Mouse (Mus musculus): ENCODE measurements around the gene Syngap1.
"Not testable (repeated sequence)": the region's sequence is repeated elsewhere in the genome, so short reads cannot be mapped to it uniquely, and the experiment has no call there.

Syngap1 gene

DNA sequence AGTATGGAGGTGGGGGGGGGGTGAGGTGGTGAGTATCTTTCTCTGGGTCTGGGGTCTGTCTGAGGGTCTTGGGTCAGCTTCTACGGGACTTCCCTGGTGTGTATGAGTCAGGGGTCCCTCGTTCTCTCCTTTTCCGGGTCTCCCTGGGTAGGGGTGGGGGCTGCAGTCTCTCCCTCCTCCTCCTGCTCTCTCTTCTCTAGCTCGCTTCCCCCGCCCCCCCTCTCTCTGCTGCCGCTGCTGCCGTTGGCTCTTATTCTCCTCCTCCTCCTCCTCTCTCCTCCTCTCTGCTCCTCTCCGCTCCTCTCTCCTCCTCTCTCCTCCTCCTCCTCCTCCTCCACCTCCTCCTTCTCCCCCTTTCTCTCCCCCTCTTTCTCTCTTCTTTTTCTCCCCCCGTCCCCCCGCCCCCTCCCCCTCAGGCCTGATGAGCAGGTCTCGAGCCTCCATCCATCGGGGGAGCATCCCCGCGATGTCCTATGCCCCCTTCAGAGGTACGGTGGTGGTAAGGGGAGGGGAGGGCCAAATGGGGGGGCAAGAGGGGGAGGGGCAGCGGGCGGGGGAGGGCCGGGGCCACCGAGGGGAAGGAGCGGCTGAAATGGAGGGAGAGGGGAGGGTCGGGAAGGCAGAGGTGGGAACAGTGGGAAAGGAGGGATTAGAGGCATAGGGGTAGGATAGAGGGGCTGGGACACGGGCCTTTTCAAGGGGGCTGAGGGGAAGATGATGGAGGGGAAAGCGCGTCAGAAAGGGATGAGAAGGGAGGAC lies at the start of gene Syngap1:
TSS of gene Syngap1 (plus strand) at position 223 of the 759 bp plus-strand sequence.
- no peak for DNase-seq (ENCODE audit: low spot score in 2 of 2)

- peak; percentile 66 to 69 for DNase-seq (ENCODE audit: low spot score in 2 of 2)
Observed at GRCm38 (mm10) chr17:26892635-26893375, 48.2 kb upstream of the Syngap1 start.

DNA sequence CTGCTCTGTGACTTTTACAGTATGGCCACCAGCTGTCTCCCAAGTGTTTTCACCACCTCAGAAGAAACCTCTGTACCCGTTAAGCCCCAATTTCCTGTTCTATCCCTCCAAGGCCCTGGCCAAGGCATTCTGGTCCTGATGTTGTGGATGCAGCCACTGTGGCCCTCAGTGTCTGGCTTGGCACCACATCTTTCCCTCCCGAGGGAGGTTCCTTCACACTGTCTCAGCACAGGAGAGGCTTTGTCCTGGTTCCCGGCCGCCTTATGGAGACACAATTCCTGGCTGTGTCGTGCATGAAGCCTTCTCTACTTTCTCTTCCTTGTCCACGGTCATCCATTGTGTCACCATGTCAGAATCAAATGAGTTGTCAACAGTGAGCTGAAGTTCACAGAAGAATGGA lies 47.6 kb upstream of the Syngap1 start:
- DNase-seq (ENCODE audit: low spot score in 2 of 2) = no peak

- DNase-seq (ENCODE audit: low spot score in 2 of 2) = no peak
Observed at GRCm38 (mm10) chr17:26894342-26894741, 46.7 kb upstream of the Syngap1 start.

DNA sequence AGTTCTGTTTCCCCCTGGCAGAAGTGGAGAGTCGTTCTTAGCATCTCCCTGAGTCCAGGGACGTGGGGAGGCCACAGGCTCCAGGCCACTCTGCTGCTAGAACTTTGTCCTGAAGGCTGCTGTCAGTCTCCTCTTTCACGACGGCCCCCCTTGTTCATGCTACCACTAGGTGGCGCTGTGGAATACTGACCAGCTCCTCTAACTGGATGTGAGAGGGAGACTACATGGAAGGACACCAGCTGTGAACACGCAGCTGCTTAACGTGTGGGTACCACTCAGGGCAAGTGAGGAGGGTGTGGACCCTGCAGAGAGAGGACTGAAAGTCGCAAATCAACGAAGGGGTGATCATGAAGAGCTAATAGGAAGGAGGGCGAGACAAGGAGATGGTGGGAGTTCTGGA lies 45.5 kb upstream of the Syngap1 start:
- peak; percentile 48 to 66 for DNase-seq (ENCODE audit: low spot score in 2 of 2)

DNA sequence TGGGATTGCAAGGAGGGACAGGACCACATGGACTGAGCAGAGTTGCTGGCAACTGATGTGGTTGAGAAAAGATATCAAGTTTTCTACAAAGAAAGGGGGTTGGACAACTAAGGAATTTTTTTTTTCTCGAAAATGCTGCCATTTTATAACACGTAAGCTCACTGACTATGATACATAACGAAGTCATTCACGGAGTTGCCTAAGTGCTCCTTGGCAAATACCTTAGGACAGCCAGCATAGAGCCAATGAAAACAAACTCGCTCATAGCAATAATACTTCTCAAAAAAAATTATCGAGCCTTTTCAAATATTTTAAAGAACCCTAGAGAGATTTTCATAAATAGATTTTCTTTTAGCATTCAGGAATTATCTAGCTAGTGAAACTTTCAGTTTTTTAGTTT lies 40.1 kb upstream of the Syngap1 start:
- no peak for DNase-seq (ENCODE audit: low spot score in 2 of 2)

DNA sequence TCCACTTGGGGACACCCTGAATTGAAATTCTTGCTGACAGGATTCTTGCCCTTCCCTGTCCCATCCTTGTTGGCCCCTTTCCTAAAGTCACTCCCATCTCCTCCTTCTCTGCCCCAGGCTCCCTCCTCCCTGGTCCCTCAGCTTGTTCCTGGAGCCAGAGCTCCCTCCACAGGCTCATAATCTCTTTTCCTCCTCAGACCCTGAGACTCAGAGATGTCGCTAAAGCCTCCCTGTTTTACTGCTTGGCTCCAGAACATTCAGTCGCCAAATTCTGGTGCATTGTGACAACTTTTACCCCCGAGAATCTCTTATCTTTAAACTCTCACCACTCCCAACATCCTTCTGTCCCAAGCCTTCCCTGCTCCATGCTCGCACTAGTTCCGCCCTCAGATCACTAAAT lies 36.7 kb upstream of the Syngap1 start:
- no peak for DNase-seq (ENCODE audit: low spot score in 2 of 2)

DNA sequence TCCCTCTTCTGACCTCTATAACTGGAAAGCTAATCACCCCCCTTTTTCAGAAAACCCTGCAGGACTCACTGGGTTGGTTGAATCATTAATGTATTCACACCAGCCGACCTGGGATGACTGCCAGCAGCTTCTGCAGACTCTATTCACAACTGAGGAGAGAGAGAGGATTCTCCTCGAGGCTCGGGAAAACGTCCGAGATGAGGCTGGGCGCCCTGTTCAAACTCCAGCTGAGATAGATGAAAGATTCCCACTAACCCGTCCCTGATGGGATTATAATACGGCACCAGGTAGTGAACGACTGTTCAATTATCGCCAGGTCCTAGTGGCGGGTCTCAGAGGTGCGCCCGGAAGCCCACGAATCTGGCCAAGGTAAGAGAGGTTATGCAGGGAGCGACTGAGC lies 33.5 kb upstream of the Syngap1 start:
- DNase-seq (ENCODE audit: low spot score in 2 of 2) = not testable (repeated sequence)

- DNase-seq (ENCODE audit: low spot score in 2 of 2) = no peak
Observed at GRCm38 (mm10) chr17:26915248-26915647, 25.8 kb upstream of the Syngap1 start.

DNA sequence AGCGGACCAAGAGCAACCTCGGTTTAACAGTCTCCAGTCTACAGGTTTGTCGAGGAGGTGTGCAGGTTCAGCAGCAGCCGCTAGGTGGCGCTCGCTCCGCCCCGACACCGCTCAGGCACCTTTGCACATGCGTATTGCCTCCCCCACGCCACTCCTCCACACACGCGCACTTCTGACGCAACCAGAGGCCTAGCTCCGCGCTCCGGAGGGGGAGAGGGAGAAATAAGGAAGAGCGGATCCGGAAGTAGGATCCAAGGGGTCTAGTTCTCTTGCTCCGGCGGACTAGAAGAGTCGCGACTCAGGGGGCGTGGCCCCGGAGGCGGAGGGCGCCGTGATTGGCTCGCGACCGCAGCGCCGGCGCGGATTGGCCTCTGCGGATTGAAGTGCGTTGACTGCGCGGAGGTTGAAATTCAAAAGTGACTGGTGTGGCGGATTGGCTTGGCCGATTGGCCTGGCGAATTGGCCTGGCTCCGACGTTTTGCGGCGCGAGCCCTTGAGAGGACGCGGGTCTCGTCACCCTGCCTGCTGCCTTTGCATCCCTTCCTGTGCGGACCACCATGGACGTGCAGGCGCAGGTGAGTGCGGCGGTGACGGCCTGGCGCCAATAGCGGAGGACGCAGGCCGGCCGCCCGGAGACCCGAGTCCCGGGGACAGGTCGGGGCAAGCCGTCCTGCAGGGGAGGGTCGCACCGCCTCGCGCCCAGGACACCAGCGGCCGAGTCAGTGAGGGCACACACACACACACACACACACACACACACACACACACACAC lies 24.2 kb upstream of the Syngap1 start, which contains the start of gene Kifc5b:
TSS of gene Kifc5b (plus strand) at position 381 of the 772 bp plus-strand sequence.
- DNase-seq (ENCODE audit: low spot score in 2 of 2) = peak; percentile 99 to 100

GRCm38 (mm10) chr17:26917560-26917959 lies 23.5 kb upstream of the Syngap1 start:
- not testable (repeated sequence) for DNase-seq (ENCODE audit: low spot score in 2 of 2)

GRCm38 (mm10) chr17:26918343-26918742 lies 22.7 kb upstream of the Syngap1 start:
- DNase-seq (ENCODE audit: low spot score in 2 of 2) = no peak

DNA sequence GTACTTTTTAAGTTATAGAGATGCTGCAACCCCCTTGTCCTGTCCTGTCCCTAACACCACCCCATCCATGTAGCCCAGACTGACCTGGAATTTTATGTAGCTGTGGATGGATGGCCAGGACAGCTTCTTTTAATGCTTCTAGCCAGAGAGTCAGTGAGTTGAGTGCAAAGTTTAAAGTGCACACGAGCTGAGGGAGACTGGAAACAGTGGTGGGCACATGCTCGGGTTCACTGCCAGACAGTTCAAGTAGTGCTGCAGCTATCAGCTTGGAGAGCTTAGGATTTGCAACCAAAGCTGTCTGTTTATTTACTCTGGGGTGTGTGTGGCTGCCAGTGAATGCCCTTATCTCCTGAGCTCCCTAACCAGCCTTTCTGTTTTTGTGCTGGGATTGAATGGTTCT lies 21.5 kb upstream of the Syngap1 start:
- DNase-seq (ENCODE audit: low spot score in 2 of 2) = not testable (repeated sequence)

- not testable (repeated sequence) for DNase-seq (ENCODE audit: low spot score in 2 of 2)
Observed at GRCm38 (mm10) chr17:26922368-26922767, 18.7 kb upstream of the Syngap1 start.

DNA sequence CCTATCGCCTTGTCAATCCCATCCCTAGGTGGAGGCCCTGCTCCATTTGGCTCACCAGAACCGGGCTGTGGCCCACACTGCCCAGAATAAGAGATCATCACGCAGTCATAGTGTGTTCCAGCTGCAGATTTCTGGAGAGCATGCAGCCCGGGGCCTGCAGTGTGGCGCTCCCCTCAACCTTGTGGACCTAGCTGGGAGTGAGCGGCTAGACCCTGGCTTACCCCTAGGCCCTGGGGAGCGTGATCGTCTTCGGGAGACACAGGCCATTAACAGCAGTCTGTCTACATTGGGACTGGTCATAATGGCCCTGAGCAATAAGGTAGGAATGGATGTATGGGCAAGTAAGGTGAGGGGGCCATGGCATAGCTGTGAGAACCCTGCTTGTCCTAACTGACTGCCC lies 15.6 kb upstream of the Syngap1 start:
- not testable (repeated sequence) for DNase-seq (ENCODE audit: low spot score in 2 of 2)

GRCm38 (mm10) chr17:26931795-26932194 lies 9.3 kb upstream of the Syngap1 start:
- not testable (repeated sequence) for DNase-seq (ENCODE audit: low spot score in 2 of 2)

DNA sequence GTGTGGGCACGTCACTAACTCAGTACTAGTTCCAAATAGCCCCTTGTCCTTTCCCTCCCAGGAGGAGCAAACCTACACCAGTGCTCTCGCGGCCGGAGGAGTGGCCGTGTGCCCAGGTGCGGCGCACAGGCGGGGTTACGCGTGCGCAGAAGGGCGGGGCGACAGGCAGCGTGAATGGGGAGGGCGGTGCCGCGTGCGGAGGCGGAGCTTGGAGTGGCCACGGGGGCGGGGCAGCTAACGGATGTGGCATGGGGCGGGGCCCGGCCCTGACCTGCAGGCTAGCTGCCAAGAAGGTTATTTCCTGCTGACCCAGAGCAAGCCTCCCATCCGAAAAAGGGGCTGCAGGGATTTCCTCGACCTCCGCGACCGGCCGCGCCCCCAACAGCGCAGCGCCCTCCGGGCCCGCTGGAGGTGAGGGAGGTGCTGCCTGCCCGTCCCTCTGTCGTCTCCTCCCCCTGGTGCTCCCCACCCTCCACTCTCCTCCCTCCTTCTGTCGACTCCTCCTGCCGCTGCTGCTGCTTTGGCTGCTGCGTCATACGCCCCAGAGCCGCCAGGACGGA lies 8.1 kb upstream of the Syngap1 start, which contains the start of gene Phf1:
TSS of gene Phf1 (plus strand) at position 214 of the 560 bp plus-strand sequence.
- DNase-seq (ENCODE audit: low spot score in 2 of 2) = peak; percentile 96 to 97

- DNase-seq (ENCODE audit: low spot score in 2 of 2) = no peak
Observed at GRCm38 (mm10) chr17:26933419-26933818, 7.6 kb upstream of the Syngap1 start.

DNA sequence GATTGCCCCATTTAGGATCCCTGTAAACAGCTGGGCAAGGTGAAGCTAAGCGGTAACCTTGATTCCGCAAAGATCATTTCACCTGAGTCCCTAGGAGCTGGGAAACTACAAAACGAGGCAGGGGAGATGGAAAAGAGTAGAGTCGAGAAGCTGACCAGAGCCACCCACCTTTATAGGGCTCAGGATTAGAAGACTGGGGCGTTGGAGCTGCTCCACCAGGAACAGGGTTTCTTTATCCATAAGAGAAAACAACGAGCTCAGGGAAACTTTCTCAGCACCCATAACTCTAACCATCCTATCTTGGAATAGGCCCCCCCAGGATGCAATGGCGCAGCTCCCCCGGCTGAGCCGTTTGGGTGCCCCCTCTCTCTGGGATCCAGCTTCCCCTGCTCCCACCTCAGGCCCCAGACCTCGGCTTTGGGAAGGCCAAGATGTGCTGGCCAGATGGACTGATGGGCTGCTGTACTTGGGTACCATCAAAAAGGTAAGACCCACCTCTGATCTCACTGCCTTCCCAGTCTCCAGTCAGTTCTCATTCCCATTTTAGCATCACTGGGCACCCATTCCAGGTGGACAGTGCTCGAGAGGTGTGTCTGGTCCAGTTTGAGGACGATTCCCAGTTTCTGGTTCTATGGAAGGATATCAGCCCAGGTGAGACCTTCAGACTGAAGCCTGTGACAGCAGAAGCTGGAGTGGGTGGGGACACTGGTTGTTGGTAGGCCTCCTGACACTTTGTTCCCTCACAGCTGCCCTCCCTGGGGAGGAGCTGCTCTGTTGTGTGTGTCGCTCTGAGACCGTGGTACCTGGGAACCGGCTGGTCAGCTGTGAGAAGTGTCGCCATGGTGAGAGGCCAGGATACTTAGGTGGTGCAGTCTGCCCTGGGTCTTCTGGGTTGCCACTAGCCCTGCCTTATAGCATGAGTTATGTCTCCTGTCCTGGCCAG lies 6.9 kb upstream of the Syngap1 start:
- DNase-seq (ENCODE audit: low spot score in 2 of 2) = no peak

GRCm38 (mm10) chr17:26935027-26935426 lies 6.0 kb upstream of the Syngap1 start:
- DNase-seq (ENCODE audit: low spot score in 2 of 2) = no peak

GRCm38 (mm10) chr17:26936453-26936852 lies 4.6 kb upstream of the Syngap1 start:
- no peak for DNase-seq (ENCODE audit: low spot score in 2 of 2)

Measured in heart, adult 9 months (tissue).